In genomic region chr13:7429271-7429670, GRCm38 (mm10) we compare ENCODE assay signal across 24 mouse cellular contexts.
DNase-seq lines count a peak whose midpoint lies in the region; ATAC-seq and TF ChIP-seq lines count a peak whose summit lies in the region.
"Had no signal": no experiment of that assay in that cellular context is flagged by ENCODE, and none has a peak within 500 bp of the region (broad histone marks: within the 10 kb centered on the region; RNA-seq: fewer than 3 reads in every experiment).

No protein-coding gene starts in this region.

- DNase-seq in kidney, adult 2 months = peak; percentile 1
- DNase-seq in liver, adult 2 months (ENCODE audit: extremely low read depth, low read depth, low spot score) = peak; percentile 95
- DNase-seq: adrenal gland, adult 8-10 months; adrenal gland, postnatal 14 days; adrenal gland, postnatal 36 days; B cell, adult 2 months; cerebellum, adult 11-12 months; cerebellum, adult 2 months; cerebellum, adult 9-10 months; cerebellum, postnatal 25 days had no signal

- H3K4me3 ChIP-seq in kidney, adult 2 months (ENCODE audit: insufficient read depth, low read depth, low read length) = no peak overlapping the region
- no peak overlapping the region for H3K4me3 ChIP-seq in kidney, embryonic 16.5 days (ENCODE audit: low read length)
- no peak overlapping the region for H3K4me3 ChIP-seq in liver, adult 2 months (ENCODE audit: insufficient read depth, low read depth, low read length)
- no peak overlapping the region for H3K4me3 ChIP-seq in liver, embryonic 12.5 days
- H3K4me3 ChIP-seq: embryonic facial prominence, embryonic 10.5 days; embryonic facial prominence, embryonic 12.5 days; forebrain, embryonic 10.5 days; forebrain, embryonic 12.5 days had no signal

- no peak for TF ChIP-seq POLR2A in kidney, adult 2 months (IDR thresholded peaks at IDR 0.05; ENCODE audit: low read depth, low read length)
- no peak for TF ChIP-seq POLR2A in liver, adult 2 months (IDR thresholded peaks at IDR 0.05; ENCODE audit: extremely low read depth, insufficient read depth, low read length)

- H3K4me2 ChIP-seq in kidney, embryonic 16.5 days (replicated peaks; ENCODE audit: low read depth, low read length) = no peak overlapping the region
- H3K4me2 ChIP-seq in liver, embryonic 12.5 days = no peak overlapping the region
- H3K4me2 ChIP-seq: embryonic facial prominence, embryonic 12.5 days; forebrain, embryonic 12.5 days had no signal

- no peaks in the 10 kb centered on the region for H3K4me1 ChIP-seq in kidney, adult 2 months (ENCODE audit: control insufficient read depth, insufficient read depth, low read length)
- H3K4me1 ChIP-seq in kidney, embryonic 16.5 days (ENCODE audit: insufficient read depth, low read length) = no peaks in the 10 kb centered on the region
- 0 out of 2 replicates have a peak, but pooled peaks cover 2% of the 10 kb centered on the region for H3K4me1 ChIP-seq in liver, adult 2 months (ENCODE audit: control insufficient read depth, insufficient read depth, low read length)
- no peaks in the 10 kb centered on the region for H3K4me1 ChIP-seq in liver, embryonic 12.5 days
- H3K4me1 ChIP-seq: embryonic facial prominence, embryonic 10.5 days; embryonic facial prominence, embryonic 12.5 days; forebrain, embryonic 10.5 days; forebrain, embryonic 12.5 days had no signal

- no peak overlapping the region for H3K9ac ChIP-seq in kidney, embryonic 16.5 days (replicated peaks; ENCODE audit: low read length)
- no peak overlapping the region for H3K9ac ChIP-seq in liver, adult 2 months (ENCODE audit: low read depth, low read length)
- no peak overlapping the region for H3K9ac ChIP-seq in liver, embryonic 12.5 days
- H3K9ac ChIP-seq: embryonic facial prominence, embryonic 12.5 days; forebrain, embryonic 12.5 days had no signal

- no peak for ATAC-seq in kidney, embryonic 16.5 days (ENCODE audit: low FRiP score, low TSS enrichment)
- no peak for ATAC-seq in liver, embryonic 12.5 days
- ATAC-seq in erythroid progenitor cell, adult 5-6 weeks (replicated peaks; ENCODE audit: low FRiP score, poor library complexity, severe bottlenecking) = no peak
- ATAC-seq: activated CD4-positive, CD25-positive, alpha-beta regulatory T cell, adult 4 months; CD4-positive, CD25-positive, alpha-beta regulatory T cell, adult 4 months; forebrain, embryonic 14.5 days; forebrain, embryonic 16.5 days; Patski had no signal

- no peaks in the 10 kb centered on the region for H3K79me2 ChIP-seq in liver, adult 2 months (ENCODE audit: control insufficient read depth, insufficient read depth, low read length)

- no peak overlapping the region for H3K27ac ChIP-seq in kidney, adult 2 months (ENCODE audit: insufficient read depth, low read depth, low read length)
- no peak overlapping the region for H3K27ac ChIP-seq in kidney, embryonic 16.5 days (ENCODE audit: low read length)
- H3K27ac ChIP-seq in liver, adult 2 months (replicated peaks; ENCODE audit: insufficient read depth, low read depth, low read length) = peak overlapping the region; percentile 47; the same call in 1 of the 2 replicates
- no peak overlapping the region for H3K27ac ChIP-seq in liver, embryonic 12.5 days
- H3K27ac ChIP-seq: embryonic facial prominence, embryonic 10.5 days; embryonic facial prominence, embryonic 12.5 days; forebrain, embryonic 10.5 days; forebrain, embryonic 12.5 days had no signal

- no peaks in the 10 kb centered on the region for H3K36me3 ChIP-seq in kidney, adult 2 months (ENCODE audit: control insufficient read depth, insufficient read depth, low read length)
- H3K36me3 ChIP-seq in kidney, embryonic 16.5 days (ENCODE audit: insufficient read depth, low read length) = no peaks in the 10 kb centered on the region
- no peaks in the 10 kb centered on the region for H3K36me3 ChIP-seq in liver, adult 2 months (ENCODE audit: control insufficient read depth, insufficient read depth, low read length)
- H3K36me3 ChIP-seq in liver, embryonic 12.5 days = no peaks in the 10 kb centered on the region
- H3K36me3 ChIP-seq: embryonic facial prominence, embryonic 10.5 days; embryonic facial prominence, embryonic 12.5 days; forebrain, embryonic 10.5 days; forebrain, embryonic 12.5 days; G1E had no signal

- H3K9me3 ChIP-seq in kidney, embryonic 16.5 days (ENCODE audit: low read length) = no peaks in the 10 kb centered on the region
- no peaks in the 10 kb centered on the region for H3K9me3 ChIP-seq in liver, embryonic 12.5 days (replicated peaks)
- H3K9me3 ChIP-seq: embryonic facial prominence, embryonic 10.5 days; embryonic facial prominence, embryonic 12.5 days; forebrain, embryonic 10.5 days; forebrain, embryonic 12.5 days; G1E had no signal

- no peaks in the 10 kb centered on the region for H3K27me3 ChIP-seq in kidney, adult 2 months (replicated peaks; ENCODE audit: control insufficient read depth, insufficient read depth, low read length)
- H3K27me3 ChIP-seq in kidney, embryonic 16.5 days (ENCODE audit: insufficient read depth, low read length) = no peaks in the 10 kb centered on the region
- H3K27me3 ChIP-seq in liver, adult 2 months (ENCODE audit: control insufficient read depth, insufficient read depth, low read length) = no peaks in the 10 kb centered on the region
- H3K27me3 ChIP-seq in liver, embryonic 12.5 days (replicated peaks) = no peaks in the 10 kb centered on the region
- H3K27me3 ChIP-seq: CH12.LX; embryonic facial prominence, embryonic 12.5 days; forebrain, embryonic 12.5 days; Patski had no signal

- no peak for TF ChIP-seq CTCF in kidney, adult 2 months (conservative IDR thresholded peaks at IDR 0.05; ENCODE audit: insufficient read depth, insufficient read length, low read depth, low read length)
- TF ChIP-seq CTCF in liver, adult 2 months (IDR thresholded peaks at IDR 0.05; ENCODE audit: low read depth, low read length) = no peak

- 71% methylated on average over 3 of the region's 3 CpGs for WGBS in kidney, adult 2 months
- WGBS in kidney, embryonic 16.5 days = 82% methylated on average over 3 of the region's 3 CpGs
- WGBS in liver, adult 2 months = 21% methylated on average over 3 of the region's 3 CpGs
- WGBS in liver, embryonic 12.5 days (ENCODE audit: insufficient replicate concordance) = 68% methylated on average over 3 of the region's 3 CpGs
